Comparison of ENCODE assay signal across 9 mouse cellular contexts in the genomic region with DNA sequence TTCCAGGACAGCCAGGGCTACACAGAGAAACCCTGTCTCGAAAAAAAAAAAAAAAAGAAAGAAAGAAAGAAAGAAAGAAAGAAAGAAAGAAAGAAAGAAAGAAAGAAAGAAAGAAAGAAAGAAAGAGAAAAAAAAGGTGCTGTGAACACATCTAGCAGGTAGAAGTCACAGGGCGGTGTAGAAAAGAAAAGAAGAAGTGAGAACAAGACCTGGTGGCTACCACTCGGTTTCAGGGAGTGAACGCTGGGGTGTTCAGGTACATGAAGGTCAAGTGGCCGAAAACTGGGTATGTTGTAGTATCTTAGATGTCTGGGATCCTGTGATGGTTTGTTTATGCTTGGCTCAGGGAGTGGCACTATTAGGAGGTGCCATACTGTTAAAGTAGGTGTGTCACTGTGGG. TPM values are rescaled to one million over a fixed set of nuclear protein-coding genes. Genes with fewer than 3 reads are reported as not detected.
"Had no signal": no experiment of that assay in that cellular context is flagged by ENCODE, and none has a peak within 500 bp of the region (broad histone marks: within the 10 kb centered on the region; RNA-seq: fewer than 3 reads in every experiment).

No protein-coding gene starts in this region.

RNA-seq across cellular contexts. Expression of gene Scrg1, which starts 9.8 kb away (rescaled TPM):
- total RNA-seq: liver, adult 2 months; megakaryocyte-erythroid progenitor cell, adult 5-6 weeks; monocyte, adult 5-6 weeks had no signal
- polyA plus RNA-seq: limb, embryonic 10.5 days; liver, adult 2 months; liver, embryonic 11.5 days; liver, embryonic 14.5 days; macrophage; midbrain, embryonic 12.5 days; myocyte had no signal
